28 mouse cellular contexts compared by ENCODE assay signal in genomic region chr16:4325801-4326200, GRCm38 (mm10).
A peak's percentile ranks its signal among the peaks of the same experiment; 100 is the strongest.
DNase-seq lines count a peak whose midpoint lies in the region; TF ChIP-seq lines count a peak whose summit lies in the region.
"Had no signal": no experiment of that assay in that cellular context is flagged by ENCODE, and none has a peak within 500 bp of the region (broad histone marks: within the 10 kb centered on the region; RNA-seq: fewer than 3 reads in every experiment).

No protein-coding gene starts in this region.

- H3K36me3 ChIP-seq in myocyte (ENCODE audit: control insufficient read depth, insufficient read depth), result no peaks in the 10 kb centered on the region
- H3K36me3 ChIP-seq: embryonic facial prominence, embryonic 12.5 days; embryonic facial prominence, embryonic 15.5 days; G1E; heart, embryonic 10.5 days; heart, embryonic 13.5 days had no signal

- H3ac ChIP-seq in myocyte (ENCODE audit: control insufficient read depth, insufficient read length), result no peak overlapping the region

- no peaks in the 10 kb centered on the region for H3K79me2 ChIP-seq in myocyte (ENCODE audit: control insufficient read depth, insufficient read depth)

- DNase-seq in heart, adult 11 months, result peak; percentile 85
- DNase-seq in heart, adult 9 months (ENCODE audit: low spot score in 2 of 2), result no peak
- DNase-seq in left cerebral cortex, adult 18-20 months (ENCODE audit: low spot score in 2 of 2), result peak; percentile 41 to 53
- DNase-seq in left cerebral cortex, postnatal 4 days, result no peak
- peak; percentile 54 for DNase-seq in brain, adult 2 months (ENCODE audit: low read depth, low spot score)
- DNase-seq in kidney, postnatal 36 days, result no peak
- DNase-seq: adrenal gland, postnatal 10 days; adrenal gland, postnatal 36 days; B cell, adult 2 months; cerebellum, adult 11 months; cerebellum, adult 2 months; cerebellum, adult 9-11 months; cerebellum, postnatal 25 days; forebrain, postnatal 0 days; gastrocnemius, adult 2 months; gastrocnemius, postnatal 14 days; heart, adult 18-20 months; heart, postnatal 14 days; heart, postnatal 4 days had no signal

- H3K4me2 ChIP-seq in myocyte (ENCODE audit: low read depth), result no peak overlapping the region
- H3K4me2 ChIP-seq: embryonic facial prominence, embryonic 12.5 days; embryonic facial prominence, embryonic 15.5 days; heart, embryonic 13.5 days; hindbrain, embryonic 14.5 days had no signal

- intact Hi-C loops in left cerebral cortex, postnatal 4 days (cut with DNase I), result no loop called here

- no peak overlapping the region for H3K4me3 ChIP-seq in myocyte
- H3K4me3 ChIP-seq: embryonic facial prominence, embryonic 12.5 days; embryonic facial prominence, embryonic 15.5 days; gastrocnemius, adult 2 months; heart, embryonic 10.5 days; heart, embryonic 13.5 days had no signal

- TF ChIP-seq POLR2A in myocyte (IDR thresholded peaks at IDR 0.05; ENCODE audit: insufficient read length, low read depth), result no peak

- no peaks in the 10 kb centered on the region for H3K27me3 ChIP-seq in myocyte (ENCODE audit: control insufficient read depth, insufficient read depth, insufficient read length)
- H3K27me3 ChIP-seq: CH12.LX; embryonic facial prominence, embryonic 12.5 days; embryonic facial prominence, embryonic 15.5 days; heart, embryonic 13.5 days; Patski had no signal

TF ChIP-seq in myocyte, 11 proteins besides CTCF, POLR2A, EP300 and RAD21:
- TF ChIP-seq REST (IDR thresholded peaks at IDR 0.05; ENCODE audit: insufficient read depth, insufficient read length) (no peak), MYOG (IDR thresholded peaks at IDR 0.05; ENCODE audit: control insufficient read depth in 1 of 3, insufficient read depth in 1 of 3, insufficient read length in 2 of 3, low read depth in 2 of 3) (peak in 1 of 3 experiments; percentile 23), TCF12 (IDR thresholded peaks at IDR 0.05; ENCODE audit: insufficient read depth, poor library complexity, severe bottlenecking) (no peak), USF1 (IDR thresholded peaks at IDR 0.05; ENCODE audit: low read depth) (no peak), SRF (IDR thresholded peaks at IDR 0.05; ENCODE audit: control insufficient read depth, insufficient read length, low read depth) (no peak), MYOD1 (IDR thresholded peaks at IDR 0.05; ENCODE audit: control insufficient read depth in 1 of 3, insufficient read length in 2 of 3, low read depth in 2 of 3) (peak in 2 of 3 experiments; percentile 7 to 38), E2F4 (IDR thresholded peaks at IDR 0.05; ENCODE audit: insufficient read depth) (no peak), MAX (IDR thresholded peaks at IDR 0.05; ENCODE audit: low read depth) (no peak), CEBPB (IDR thresholded peaks at IDR 0.05; ENCODE audit: insufficient read depth, poor library complexity, severe bottlenecking) (no peak)

Comparison
In these comparisons a context has a peak if more than half of its experiments do, and no peak if none do; other contexts are left out.
1. DNase-seq: peak in heart, adult 11 months (single experiment), left cerebral cortex, adult 18-20 months (2 of 2) and brain, adult 2 months (single experiment); none in heart, adult 9 months (0 of 2), left cerebral cortex, postnatal 4 days (single experiment) and kidney, postnatal 36 days (0 of 2).